Mouse (Mus musculus) hindbrain, embryonic 12.5 days (tissue): ENCODE data around the gene Lipe. TPM values are rescaled to one million over a fixed set of nuclear protein-coding genes. Genes with fewer than 3 reads are reported as not detected.

Source experiments
- ATAC-seq: fragments of 200-750 bp; cut with Nextera tagmentation; 2 replicates; pipeline ENCODE4 v1.8.0; 2017; ENCODE audit warnings: moderate TSS enrichment; ENCODE audit not compliant: low FRiP score
- H3K27ac ChIP-seq: fragments of 300-500 bp; sonication (generic); 2 replicates; pipeline ENCODE4 v1.5.1; 2016; ENCODE audit warnings: mild to moderate bottlenecking
- H3K27me3 ChIP-seq: fragments of 300-500 bp; sonication (generic); 2 replicates; pipeline ENCODE4 v1.6.1; 2016; ENCODE audit warnings: mild to moderate bottlenecking
- H3K36me3 ChIP-seq: fragments of 300-500 bp; sonication (generic); 2 replicates; pipeline ENCODE4 v1.6.1; 2016; ENCODE audit warnings: mild to moderate bottlenecking
- H3K4me1 ChIP-seq: fragments of 300-500 bp; sonication (generic); 2 replicates; pipeline ENCODE4 v1.6.1; 2016
- H3K4me2 ChIP-seq: fragments of 300-500 bp; sonication (generic); replicated peaks from 2 replicates; pipeline ENCODE4 v1.6.1; 2016; ENCODE audit warnings: mild to moderate bottlenecking
- H3K4me3 ChIP-seq: fragments of 300-500 bp; sonication (generic); 2 replicates; pipeline ENCODE4 v1.5.1; 2016; ENCODE audit warnings: mild to moderate bottlenecking
- H3K9ac ChIP-seq: fragments of 300-500 bp; sonication (generic); 2 replicates; pipeline ENCODE4 v1.6.1; 2016; ENCODE audit warnings: mild to moderate bottlenecking, moderate library complexity
- H3K9me3 ChIP-seq: fragments of 300-500 bp; sonication (generic); replicated peaks from 2 replicates; pipeline ENCODE4 v1.6.1; 2016; ENCODE audit warnings: mild to moderate bottlenecking
- WGBS: fragments of 180-500 bp; shearing (Covaris S2); methylation state at CpG from one replicate; pipeline ENCODE4 v1.1.7; 2016; 5-methylcytosine and 5-hydroxymethylcytosine counted together
- polyA plus RNA-seq: library from polyadenylated mRNA; unstranded; fragments of >200 nt; fragmentation: Nextera tagmentation; extraction: Ambion mirVana; gene quantifications from 2 replicates; pipeline ENCODE4 v1.2.1, GENCODE M21; 2016

Gene Lipe
- polyA plus RNA-seq, 1 experiment from 2014 or later, result 9.4 TPM

GRCm38 (mm10) chr7:25391856-25392453 is 6.6 kb downstream of the Lipe start:
- Histone ChIP-seq H3K4me1 (peaks cover 30% of the 10 kb centered on the region), H3K27me3 (no peaks in the 10 kb centered on the region), H3K9me3 (no peaks in the 10 kb centered on the region), H3K4me3 (no peak overlapping the region), H3K36me3 (peaks cover 14% of the 10 kb centered on the region), H3K4me2 (no peak overlapping the region), H3K9ac (no peak overlapping the region), H3K27ac (no peak overlapping the region)
- no peak for ATAC-seq
- 81% methylated on average over 2 of the region's 2 CpGs for WGBS

DNA sequence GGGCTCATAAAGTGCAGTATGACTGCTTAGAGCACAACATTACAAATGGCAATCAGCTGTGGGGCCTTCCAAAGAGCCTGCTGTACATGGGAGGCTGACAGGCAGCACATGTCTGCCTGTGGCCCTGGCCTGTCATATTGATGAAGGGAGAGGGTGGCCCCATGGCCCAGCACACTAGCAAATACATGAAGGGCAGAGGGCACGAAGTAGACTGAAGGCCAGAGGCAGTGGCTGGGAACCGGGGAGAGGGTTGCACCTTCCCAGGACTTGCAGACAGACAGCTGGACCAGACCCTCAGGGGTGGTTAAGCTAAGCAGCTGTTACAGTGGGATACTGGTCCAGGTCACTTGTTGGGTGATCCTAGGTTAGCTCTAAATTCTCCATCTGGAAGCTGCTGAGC is 7.5 kb downstream of the Lipe start:
- Histone ChIP-seq H3K4me1 (peaks cover 30% of the 10 kb centered on the region), H3K4me2 (no peak overlapping the region), H3K9me3 (no peaks in the 10 kb centered on the region), H3K4me3 (no peak overlapping the region), H3K9ac (0 out of 2 replicates have a peak overlapping the region, but pooled peaks have one; percentile 20), H3K27me3 (no peaks in the 10 kb centered on the region), H3K36me3 (peaks cover 19% of the 10 kb centered on the region), H3K27ac (no peak overlapping the region)
- ATAC-seq, result no peak
- 56% methylated on average over 2 of the region's 2 CpGs for WGBS

DNA sequence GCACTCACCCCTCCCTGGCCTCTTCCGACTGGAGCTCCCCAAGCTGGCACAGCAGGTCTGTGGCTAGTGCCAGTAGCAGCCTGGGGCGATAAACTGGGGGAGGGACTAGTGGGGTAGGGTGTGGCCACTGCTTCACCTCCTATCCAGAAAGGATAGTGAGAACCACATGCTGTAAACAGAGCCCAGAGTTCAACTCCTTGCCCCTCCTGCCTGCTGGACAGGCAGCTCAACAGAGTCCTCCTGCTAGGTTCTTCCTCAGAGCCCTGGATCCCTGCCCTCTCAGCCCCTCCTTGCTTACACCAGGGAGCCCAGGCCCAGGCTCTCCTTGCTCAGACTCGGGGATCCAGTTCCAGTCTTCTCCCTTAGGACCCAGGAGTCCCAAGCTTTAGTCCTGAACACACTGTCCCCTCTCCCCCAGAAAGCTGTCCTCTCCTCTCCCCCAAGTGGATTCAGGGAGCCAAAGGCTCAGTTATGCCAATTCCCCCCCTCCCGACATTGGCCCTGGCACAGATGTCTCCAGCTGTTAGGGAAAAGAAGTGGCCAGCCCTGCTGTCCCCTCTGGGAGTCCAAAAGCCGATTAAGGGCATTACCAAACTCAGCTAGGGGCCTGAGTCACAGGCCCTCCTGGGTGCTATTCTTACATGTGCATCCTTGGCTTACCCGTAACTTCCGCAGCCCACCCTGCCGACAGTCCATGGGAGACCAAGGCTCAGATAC is 8.3 kb downstream of the Lipe start:
- Histone ChIP-seq H3K4me3 (no peak overlapping the region), H3K4me1 (peaks cover 30% of the 10 kb centered on the region), H3K9me3 (no peaks in the 10 kb centered on the region), H3K4me2 (no peak overlapping the region), H3K27ac (no peak overlapping the region), H3K9ac (no peak overlapping the region), H3K36me3 (peaks cover 27% of the 10 kb centered on the region), H3K27me3 (no peaks in the 10 kb centered on the region)
- WGBS, result 45% methylated on average over 8 of the region's 8 CpGs
- no peak for ATAC-seq

GRCm38 (mm10) chr7:25388916-25389315 is 9.6 kb downstream of the Lipe start:
- peaks cover 40% of the 10 kb centered on the region for H3K36me3 ChIP-seq
- no peak overlapping the region for H3K27ac ChIP-seq
- H3K4me1 ChIP-seq, result peaks cover 20% of the 10 kb centered on the region
- no peak overlapping the region for H3K4me3 ChIP-seq
- 91% methylated on average over 7 of the region's 7 CpGs for WGBS
- no peak overlapping the region for H3K9ac ChIP-seq
- H3K9me3 ChIP-seq, result no peaks in the 10 kb centered on the region
- H3K4me2 ChIP-seq, result no peak overlapping the region
- ATAC-seq, result no peak
- no peaks in the 10 kb centered on the region for H3K27me3 ChIP-seq

GRCm38 (mm10) chr7:25387811-25388440 is 10.6 kb downstream of the Lipe start:
- peaks cover 50% of the 10 kb centered on the region for H3K36me3 ChIP-seq
- ATAC-seq, result no peak

DNA sequence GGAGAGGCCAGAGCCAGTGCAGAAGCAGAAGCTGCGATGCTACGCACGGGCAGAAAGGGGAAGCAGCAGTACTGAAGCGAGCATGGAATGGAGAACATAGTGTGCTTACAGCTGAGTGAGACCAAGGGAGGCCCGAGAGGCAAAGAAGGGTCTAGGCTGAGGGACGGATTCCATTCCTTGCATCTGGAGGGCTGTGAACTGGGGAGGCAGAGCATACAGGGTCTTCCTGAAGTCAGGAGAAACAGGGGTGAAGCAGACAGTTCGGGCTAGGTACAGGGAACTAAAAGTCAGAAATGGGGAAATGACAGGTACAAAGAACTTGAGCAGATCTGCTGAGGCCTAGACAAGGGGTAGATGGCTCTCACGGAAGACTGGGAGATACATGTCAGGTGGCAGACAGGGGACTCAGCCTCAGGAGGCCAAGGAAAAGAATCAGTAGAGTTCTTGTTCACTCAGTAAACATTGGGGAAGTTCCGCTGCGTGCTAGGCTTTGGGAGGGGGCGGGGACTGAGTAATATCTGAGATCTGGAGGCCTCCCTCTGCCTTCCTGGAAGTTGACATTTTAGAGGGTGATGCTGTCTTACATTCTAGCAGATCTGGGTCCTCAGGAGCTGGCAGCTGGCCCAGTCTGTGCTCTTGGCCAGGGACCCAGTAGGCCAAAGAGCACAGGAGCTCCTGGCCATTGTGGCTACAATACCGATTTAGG is 12.5 kb downstream of the Lipe start:
- H3K9ac ChIP-seq, result peak overlapping the region; percentile 32
- H3K36me3 ChIP-seq, result peaks cover 54% of the 10 kb centered on the region
- peaks cover 12% of the 10 kb centered on the region for H3K4me1 ChIP-seq
- H3K27me3 ChIP-seq, result peaks cover 3% of the 10 kb centered on the region; the same call in 1 of the 2 replicates
- no peak overlapping the region for H3K4me2 ChIP-seq
- H3K27ac ChIP-seq, result no peak overlapping the region
- no peaks in the 10 kb centered on the region for H3K9me3 ChIP-seq
- 90% methylated on average over 12 of the region's 12 CpGs for WGBS
- ATAC-seq, result no peak
- H3K4me3 ChIP-seq, result no peak overlapping the region

More at GRCm38 (mm10) chr7:25387811-25388440, 10.6 kb downstream of the Lipe start:
- Histone ChIP-seq H3K4me2 (no peak overlapping the region), H3K27ac (no peak overlapping the region), H3K9me3 (no peaks in the 10 kb centered on the region), H3K4me1 (peaks cover 18% of the 10 kb centered on the region), H3K27me3 (no peaks in the 10 kb centered on the region), H3K4me3 (no peak overlapping the region), H3K9ac (no peak overlapping the region)
- WGBS, result 94% methylated on average over 18 of the region's 18 CpGs

DNA sequence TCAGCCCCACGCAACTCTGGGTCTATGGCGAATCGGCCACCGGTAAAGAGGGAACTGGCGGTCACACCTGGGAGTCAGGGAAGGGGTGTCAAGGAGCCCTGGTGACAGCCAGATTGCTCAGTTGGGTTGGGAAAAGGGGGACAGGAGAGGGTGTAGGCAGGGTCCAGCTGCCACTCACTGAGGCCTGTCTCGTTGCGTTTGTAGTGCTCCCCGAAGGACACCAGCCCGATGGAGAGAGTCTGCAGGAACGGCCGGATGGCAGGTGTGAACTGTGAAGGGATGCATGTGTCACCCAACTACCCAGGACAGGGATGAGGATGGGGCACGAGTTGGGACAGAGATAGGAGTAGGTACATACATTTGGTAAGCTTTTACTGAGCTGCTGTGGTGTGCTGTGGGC is 13.3 kb downstream of the Lipe start:
- Histone ChIP-seq H3K27me3 (peaks cover 11% of the 10 kb centered on the region), H3K4me2 (no peak overlapping the region), H3K36me3 (peaks cover 54% of the 10 kb centered on the region), H3K9me3 (no peaks in the 10 kb centered on the region), H3K9ac (no peak overlapping the region), H3K4me1 (peaks cover 7% of the 10 kb centered on the region; the same call in 1 of the 2 replicates), H3K27ac (no peak overlapping the region), H3K4me3 (no peak overlapping the region)
- WGBS, result 91% methylated on average over 12 of the region's 12 CpGs
- ATAC-seq, result no peak

DNA sequence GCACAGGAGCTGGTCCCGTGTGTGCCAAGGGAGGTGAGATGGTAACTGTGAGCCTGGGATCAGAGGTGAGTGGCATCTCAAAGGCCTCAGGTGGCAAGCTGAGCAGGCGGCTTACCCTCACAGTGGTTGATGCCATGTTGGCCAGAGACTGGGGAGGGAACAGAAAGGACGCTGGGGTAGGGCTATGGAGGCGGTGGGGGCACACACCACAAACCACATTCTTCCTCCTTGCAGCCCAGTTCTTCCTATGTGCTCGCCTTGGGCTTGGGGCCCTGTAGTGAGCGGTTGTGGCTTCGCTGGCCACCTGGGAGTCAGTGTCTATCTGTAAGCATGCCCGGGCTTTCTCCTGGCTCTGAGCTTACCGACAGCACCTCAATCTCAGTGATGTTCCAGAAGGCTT is 13.7 kb downstream of the Lipe start:
- Histone ChIP-seq H3K4me1 (peaks cover 6% of the 10 kb centered on the region), H3K9me3 (no peaks in the 10 kb centered on the region), H3K9ac (no peak overlapping the region), H3K36me3 (peaks cover 54% of the 10 kb centered on the region), H3K4me3 (no peak overlapping the region), H3K4me2 (no peak overlapping the region), H3K27ac (no peak overlapping the region), H3K27me3 (peaks cover 13% of the 10 kb centered on the region)
- 91% methylated on average over 9 of the region's 9 CpGs for WGBS
- no peak for ATAC-seq

DNA sequence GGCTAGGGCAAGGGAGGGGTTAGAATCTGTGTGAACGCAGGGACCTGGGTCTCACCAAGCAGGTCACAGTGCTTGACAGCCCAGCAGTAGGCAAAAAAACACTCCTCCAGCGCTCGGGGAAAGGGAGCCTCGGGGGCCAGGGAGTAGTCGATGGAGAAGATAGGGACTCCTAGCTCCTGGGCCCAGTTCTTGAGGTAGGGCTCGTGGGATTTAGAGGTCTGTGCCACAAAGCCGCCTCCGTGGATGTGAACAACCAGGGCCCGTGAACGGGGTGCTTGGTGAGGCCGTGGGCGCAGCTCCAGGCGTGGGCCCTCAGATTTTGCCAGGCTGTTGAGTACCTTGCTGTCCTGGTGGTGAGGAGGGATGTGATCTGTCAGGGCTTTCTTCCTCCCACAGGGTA is 14.2 kb downstream of the Lipe start:
- H3K4me2 ChIP-seq, result no peak overlapping the region
- H3K27ac ChIP-seq, result no peak overlapping the region
- 87% methylated on average over 13 of the region's 13 CpGs for WGBS
- H3K9me3 ChIP-seq, result no peaks in the 10 kb centered on the region
- H3K27me3 ChIP-seq, result peaks cover 13% of the 10 kb centered on the region
- H3K9ac ChIP-seq, result no peak overlapping the region
- no peak for ATAC-seq
- H3K4me3 ChIP-seq, result no peak overlapping the region
- peaks cover 54% of the 10 kb centered on the region for H3K36me3 ChIP-seq
- H3K4me1 ChIP-seq, result peaks cover 9% of the 10 kb centered on the region

DNA sequence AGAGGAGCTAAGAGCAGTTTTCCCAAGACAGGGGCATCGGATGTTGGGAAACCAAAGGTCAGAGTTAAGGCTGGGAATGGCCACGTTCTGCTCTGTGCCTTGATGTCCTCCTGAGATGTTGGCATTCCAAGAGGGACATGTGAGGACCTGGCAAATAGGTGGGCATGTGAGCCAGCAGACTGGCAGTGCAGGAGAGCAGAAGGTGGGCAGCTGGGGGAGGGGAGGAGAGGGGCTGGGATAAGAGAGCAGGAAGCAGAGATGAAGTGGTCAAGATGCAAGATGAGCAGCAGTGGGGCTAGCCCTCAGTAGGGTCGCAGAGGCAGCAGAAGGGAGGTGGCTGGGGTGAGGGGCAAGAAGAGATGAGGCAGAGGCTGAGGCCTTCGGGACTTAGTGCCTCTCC is 14.6 kb downstream of the Lipe start:
- H3K27ac ChIP-seq, result no peak overlapping the region
- no peak overlapping the region for H3K9ac ChIP-seq
- H3K36me3 ChIP-seq, result peaks cover 54% of the 10 kb centered on the region
- no peak overlapping the region for H3K4me3 ChIP-seq
- H3K4me1 ChIP-seq, result peaks cover 13% of the 10 kb centered on the region
- H3K27me3 ChIP-seq, result peaks cover 13% of the 10 kb centered on the region
- H3K9me3 ChIP-seq, result no peaks in the 10 kb centered on the region
- 78% methylated on average over 4 of the region's 4 CpGs for WGBS
- no peak for ATAC-seq
- no peak overlapping the region for H3K4me2 ChIP-seq

DNA sequence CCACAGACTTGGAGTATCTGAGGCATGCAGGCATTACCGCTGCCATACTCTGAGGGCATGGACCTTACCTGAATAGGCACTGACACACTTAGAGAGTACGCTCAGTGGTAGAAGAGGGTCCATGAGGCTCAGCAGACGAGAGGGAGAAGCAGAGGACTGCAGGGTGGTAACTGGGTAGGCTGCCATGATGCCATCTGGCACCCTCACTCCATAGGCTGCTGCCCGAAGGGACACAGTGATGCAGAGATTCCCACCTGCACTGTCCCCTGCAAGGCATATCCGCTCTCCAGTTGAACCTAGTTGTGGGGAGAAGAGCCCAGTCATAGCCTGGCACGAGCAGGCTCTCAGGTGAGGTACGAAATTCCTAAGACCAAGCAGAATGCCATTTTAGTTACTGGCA is 15.1 kb downstream of the Lipe start:
- Histone ChIP-seq H3K9me3 (no peaks in the 10 kb centered on the region), H3K4me1 (peaks cover 14% of the 10 kb centered on the region), H3K27ac (no peak overlapping the region), H3K9ac (no peak overlapping the region), H3K4me2 (no peak overlapping the region), H3K27me3 (peaks cover 13% of the 10 kb centered on the region), H3K36me3 (peaks cover 54% of the 10 kb centered on the region), H3K4me3 (no peak overlapping the region)
- 91% methylated on average over 7 of the region's 7 CpGs for WGBS
- ATAC-seq, result no peak

- Histone ChIP-seq H3K27ac (no peak overlapping the region), H3K4me3 (no peak overlapping the region), H3K27me3 (peaks cover 14% of the 10 kb centered on the region), H3K36me3 (peaks cover 46% of the 10 kb centered on the region), H3K9ac (no peak overlapping the region), H3K4me2 (no peak overlapping the region), H3K9me3 (no peaks in the 10 kb centered on the region), H3K4me1 (peaks cover 14% of the 10 kb centered on the region)
- ATAC-seq, result no peak
These were observed 16.0 kb downstream of the Lipe start for GRCm38 (mm10) chr7:25382541-25382940.
